In genomic region chr1:162108726-162109436, GRCm38 (mm10) we compare ENCODE assay signal across 9 mouse cellular contexts.
DNase-seq lines count a peak whose midpoint lies in the region; ATAC-seq and TF ChIP-seq lines count a peak whose summit lies in the region.
"Had no signal": no experiment of that assay in that cellular context is flagged by ENCODE, and none has a peak within 500 bp of the region (broad histone marks: within the 10 kb centered on the region; RNA-seq: fewer than 3 reads in every experiment).

No protein-coding gene starts in this region.

- no peaks in the 10 kb centered on the region for H3K9me3 ChIP-seq in embryonic facial prominence, embryonic 11.5 days (replicated peaks; ENCODE audit: control insufficient read depth, low read length)
- H3K9me3 ChIP-seq in intestine, embryonic 15.5 days = no peaks in the 10 kb centered on the region
- H3K9me3 ChIP-seq in neural tube, embryonic 12.5 days = no peaks in the 10 kb centered on the region
- H3K9me3 ChIP-seq: kidney, embryonic 15.5 days had no signal

- H3K27ac ChIP-seq in embryonic facial prominence, embryonic 11.5 days (replicated peaks; ENCODE audit: low read depth, low read length) = peak overlapping the region; percentile 47
- H3K27ac ChIP-seq in intestine, embryonic 15.5 days = peak overlapping the region; percentile 73
- H3K27ac ChIP-seq in neural tube, embryonic 12.5 days = no peak overlapping the region
- H3K27ac ChIP-seq in left cerebral cortex, adult 2 months = no peak overlapping the region; the same call in 1 of the 2 replicates
- H3K27ac ChIP-seq: kidney, embryonic 15.5 days had no signal

- no peaks in the 10 kb centered on the region; the same call in 1 of the 2 replicates for H3K4me1 ChIP-seq in embryonic facial prominence, embryonic 11.5 days (ENCODE audit: control insufficient read depth, insufficient read depth, low read length)
- H3K4me1 ChIP-seq in intestine, embryonic 15.5 days (replicated peaks) = peaks cover 4% of the 10 kb centered on the region; the same call in 1 of the 2 replicates
- H3K4me1 ChIP-seq in neural tube, embryonic 12.5 days = peaks cover 3% of the 10 kb centered on the region
- H3K4me1 ChIP-seq: kidney, embryonic 15.5 days had no signal

- peak; percentile 46; the same call in 1 of the 2 replicates for ATAC-seq in embryonic facial prominence, embryonic 11.5 days (replicated peaks; ENCODE audit: insufficient number of reproducible peaks, low FRiP score, low TSS enrichment, low read depth)
- ATAC-seq in intestine, embryonic 15.5 days = peak; percentile 55
- ATAC-seq in neural tube, embryonic 12.5 days (ENCODE audit: low FRiP score, low read depth) = peak; percentile 76; the same call in 1 of the 2 replicates

- DNase-seq in heart, adult 11 months = peak; percentile 71
- DNase-seq in heart, adult 8-10 months (ENCODE audit: low spot score) = no peak
- DNase-seq in embryonic facial prominence, embryonic 11.5 days (ENCODE audit: low spot score) = peak; percentile 35
- no peak for DNase-seq in urinary bladder, postnatal 4 days (ENCODE audit: low spot score in 2 of 2)
- DNase-seq in ovary, postnatal 36 days (ENCODE audit: low spot score) = no peak
- DNase-seq in left cerebral cortex, adult 2 months (ENCODE audit: extremely low spot score in 1 of 2, low spot score in 2 of 2) = no peak

- H3K4me3 ChIP-seq in embryonic facial prominence, embryonic 11.5 days (ENCODE audit: low read depth, low read length) = no peak overlapping the region
- H3K4me3 ChIP-seq in intestine, embryonic 15.5 days (replicated peaks) = no peak overlapping the region
- H3K4me3 ChIP-seq in neural tube, embryonic 12.5 days = no peak overlapping the region
- no peak overlapping the region for H3K4me3 ChIP-seq in left cerebral cortex, adult 2 months
- H3K4me3 ChIP-seq: kidney, embryonic 15.5 days had no signal

- H3K27me3 ChIP-seq in embryonic facial prominence, embryonic 11.5 days (ENCODE audit: control insufficient read depth, insufficient read depth, low read length) = no peaks in the 10 kb centered on the region
- H3K27me3 ChIP-seq in intestine, embryonic 15.5 days (replicated peaks) = no peaks in the 10 kb centered on the region
- no peaks in the 10 kb centered on the region for H3K27me3 ChIP-seq in neural tube, embryonic 12.5 days (replicated peaks)
- H3K27me3 ChIP-seq: kidney, embryonic 15.5 days had no signal

- 53% methylated on average over 6 of the region's 6 CpGs for WGBS in embryonic facial prominence, embryonic 11.5 days
- 56% methylated on average over 6 of the region's 6 CpGs for WGBS in intestine, embryonic 15.5 days
- WGBS in neural tube, embryonic 12.5 days = 44% methylated on average over 6 of the region's 6 CpGs

- H3K4me2 ChIP-seq in embryonic facial prominence, embryonic 11.5 days (ENCODE audit: low read depth, low read length) = no peak overlapping the region
- H3K4me2 ChIP-seq in intestine, embryonic 15.5 days (replicated peaks) = no peak overlapping the region
- H3K4me2 ChIP-seq in neural tube, embryonic 12.5 days (replicated peaks) = no peak overlapping the region
- H3K4me2 ChIP-seq: kidney, embryonic 15.5 days had no signal

- TF ChIP-seq CTCF in left cerebral cortex, adult 2 months (IDR thresholded peaks at IDR 0.05) = no peak

- no peaks in the 10 kb centered on the region for H3K36me3 ChIP-seq in embryonic facial prominence, embryonic 11.5 days (replicated peaks; ENCODE audit: control insufficient read depth, insufficient read depth, low read depth, low read length)
- H3K36me3 ChIP-seq in intestine, embryonic 15.5 days = no peaks in the 10 kb centered on the region
- H3K36me3 ChIP-seq in neural tube, embryonic 12.5 days = no peaks in the 10 kb centered on the region
- H3K36me3 ChIP-seq: kidney, embryonic 15.5 days had no signal

- H3K9ac ChIP-seq in embryonic facial prominence, embryonic 11.5 days (replicated peaks; ENCODE audit: low read length) = no peak overlapping the region
- no peak overlapping the region for H3K9ac ChIP-seq in intestine, embryonic 15.5 days
- H3K9ac ChIP-seq in neural tube, embryonic 12.5 days = no peak overlapping the region
- H3K9ac ChIP-seq: kidney, embryonic 15.5 days had no signal

- intact Hi-C loops in left cerebral cortex, adult 2 months (cut with DNase I) = no loop called here

Comparison
In these comparisons a context has a peak if more than half of its experiments do, and no peak if none do; other contexts are left out.
1. DNase-seq: peak in heart, adult 11 months (single experiment) and embryonic facial prominence, embryonic 11.5 days (single experiment); none in heart, adult 8-10 months (single experiment), urinary bladder, postnatal 4 days (0 of 2), ovary, postnatal 36 days (single experiment) and left cerebral cortex, adult 2 months (0 of 2).
2. H3K27ac ChIP-seq: peak in embryonic facial prominence, embryonic 11.5 days (single experiment) and intestine, embryonic 15.5 days (single experiment); none in neural tube, embryonic 12.5 days (single experiment) and left cerebral cortex, adult 2 months (single experiment).
3. Peak in every context shown above with its lines, with median percentiles within 50 percentile points of each other: ATAC-seq.